Mouse (Mus musculus) heart, adult 2 months (tissue): ENCODE results near the gene Nrip3.

Experiments used
- CTCF ChIP-seq: fragments of 200-600 bp; IDR thresholded peaks from 2 replicates; pipeline ENCODE4 v1.8.1; 2022; ENCODE audit warnings: antibody characterized with exemption, mild to moderate bottlenecking, moderate library complexity
- EP300 ChIP-seq: fragments of 200-500 bp; IDR thresholded peaks from 2 replicates; pipeline ENCODE4 v1.6.1; 2011; ENCODE audit warnings: low read depth, low read length, control low read depth; ENCODE audit not compliant: insufficient read depth
- POLR2A ChIP-seq: fragments of 200-500 bp; IDR thresholded peaks from 2 replicates; pipeline ENCODE4 v1.6.1; 2011; ENCODE audit warnings: mild to moderate bottlenecking, low read depth, low read length, control low read depth; ENCODE audit not compliant: insufficient read depth

- peak; percentile 20; the same call in 1 of the 2 replicates for TF ChIP-seq CTCF
- TF ChIP-seq POLR2A: 0 out of 2 replicates have a peak, but pooled peaks have one; percentile 11
- 0 out of 2 replicates have a peak, but pooled peaks have one; percentile 19 for TF ChIP-seq EP300
These were observed 26.0 kb upstream of the Nrip3 start for GRCm38 (mm10) chr7:109807616-109808485.
